Mouse (Mus musculus): Measurements from ENCODE around the gene Trim71. TPM values are rescaled to one million over a fixed set of nuclear protein-coding genes. Genes with fewer than 3 reads are reported as not detected.

The Trim71 gene
- polyA plus RNA-seq, 1 experiment, result not detected

GRCm38 (mm10) chr9:114506564-114506963, 57.6 kb downstream of the Trim71 start:
- WGBS, result 80% methylated on average over 4 of the region's 4 CpGs
- H3K27ac ChIP-seq (ENCODE audit: insufficient read depth, low read depth, low read length), result no peak overlapping the region
- no peak for TF ChIP-seq POLR2A (IDR thresholded peaks at IDR 0.05; ENCODE audit: insufficient read depth, low read depth, low read length)
- no peak for TF ChIP-seq CTCF (IDR thresholded peaks at IDR 0.05; ENCODE audit: insufficient read depth, low read depth, low read length)
- no peaks in the 10 kb centered on the region for H3K4me1 ChIP-seq (ENCODE audit: control insufficient read depth, insufficient read depth, low read length)
- H3K4me3 ChIP-seq (ENCODE audit: insufficient read depth, low read depth, low read length), result no peak overlapping the region

- TF ChIP-seq POLR2A (IDR thresholded peaks at IDR 0.05; ENCODE audit: insufficient read depth, low read depth, low read length) (no peak), CTCF (IDR thresholded peaks at IDR 0.05; ENCODE audit: insufficient read depth, low read depth, low read length) (no peak)
- H3K27ac ChIP-seq (ENCODE audit: insufficient read depth, low read depth, low read length), result no peak within 1 kb of the TSS
- H3K4me1 ChIP-seq (ENCODE audit: control insufficient read depth, insufficient read depth, low read length), result no peaks in the 10 kb centered on the region
- 89% methylated on average over 9 of the region's 9 CpGs for WGBS
- no peak within 1 kb of the TSS for H3K4me3 ChIP-seq (ENCODE audit: insufficient read depth, low read depth, low read length)
Observed at GRCm38 (mm10) chr9:114504816-114505215, 59.4 kb downstream of the Trim71 start, which contains the start of gene Ccr4. Gene Ccr4, minus strand, starts transcription at chr9:114504916.

- Histone ChIP-seq H3K4me3 (ENCODE audit: insufficient read depth, low read depth, low read length) (no peak overlapping the region), H3K4me1 (ENCODE audit: control insufficient read depth, insufficient read depth, low read length) (no peaks in the 10 kb centered on the region), H3K27ac (ENCODE audit: insufficient read depth, low read depth, low read length) (no peak overlapping the region)
- WGBS, result 66% methylated on average over 15 of the region's 15 CpGs
- TF ChIP-seq CTCF (IDR thresholded peaks at IDR 0.05; ENCODE audit: insufficient read depth, low read depth, low read length), result no peak
- TF ChIP-seq POLR2A (IDR thresholded peaks at IDR 0.05; ENCODE audit: insufficient read depth, low read depth, low read length), result no peak
Observed at GRCm38 (mm10) chr9:114502711-114503427, 61.3 kb downstream of the Trim71 start.

GRCm38 (mm10) chr9:114501913-114502312, 62.3 kb downstream of the Trim71 start:
- no peaks in the 10 kb centered on the region for H3K4me1 ChIP-seq (ENCODE audit: control insufficient read depth, insufficient read depth, low read length)
- no peak overlapping the region for H3K4me3 ChIP-seq (ENCODE audit: insufficient read depth, low read depth, low read length)
- WGBS, result 99% methylated on average over 11 of the region's 11 CpGs
- TF ChIP-seq POLR2A (IDR thresholded peaks at IDR 0.05; ENCODE audit: insufficient read depth, low read depth, low read length) (no peak), CTCF (IDR thresholded peaks at IDR 0.05; ENCODE audit: insufficient read depth, low read depth, low read length) (no peak)
- no peak overlapping the region for H3K27ac ChIP-seq (ENCODE audit: insufficient read depth, low read depth, low read length)

GRCm38 (mm10) chr9:114501111-114501510, 63.1 kb downstream of the Trim71 start:
- WGBS, result 96% methylated on average over 7 of the region's 7 CpGs
- no peak overlapping the region for H3K27ac ChIP-seq (ENCODE audit: insufficient read depth, low read depth, low read length)
- no peak overlapping the region for H3K4me3 ChIP-seq (ENCODE audit: insufficient read depth, low read depth, low read length)
- no peaks in the 10 kb centered on the region for H3K4me1 ChIP-seq (ENCODE audit: control insufficient read depth, insufficient read depth, low read length)
- TF ChIP-seq CTCF (IDR thresholded peaks at IDR 0.05; ENCODE audit: insufficient read depth, low read depth, low read length) (no peak), POLR2A (IDR thresholded peaks at IDR 0.05; ENCODE audit: insufficient read depth, low read depth, low read length) (no peak)

- Histone ChIP-seq H3K4me3 (ENCODE audit: insufficient read depth, low read depth, low read length) (no peak overlapping the region), H3K4me1 (ENCODE audit: control insufficient read depth, insufficient read depth, low read length) (no peaks in the 10 kb centered on the region), H3K27ac (ENCODE audit: insufficient read depth, low read depth, low read length) (no peak overlapping the region)
- no peak for TF ChIP-seq POLR2A (IDR thresholded peaks at IDR 0.05; ENCODE audit: insufficient read depth, low read depth, low read length)
- TF ChIP-seq CTCF (IDR thresholded peaks at IDR 0.05; ENCODE audit: insufficient read depth, low read depth, low read length), result no peak
- 27% methylated on average over 15 of the region's 15 CpGs for WGBS
Observed at GRCm38 (mm10) chr9:114499783-114500515, 64.2 kb downstream of the Trim71 start.

GRCm38 (mm10) chr9:114498218-114498617, 66.0 kb downstream of the Trim71 start:
- Histone ChIP-seq H3K4me1 (ENCODE audit: control insufficient read depth, insufficient read depth, low read length) (no peaks in the 10 kb centered on the region), H3K27ac (ENCODE audit: insufficient read depth, low read depth, low read length) (no peak overlapping the region), H3K4me3 (ENCODE audit: insufficient read depth, low read depth, low read length) (no peak overlapping the region)
- 14% methylated on average over 11 of the region's 11 CpGs for WGBS
- TF ChIP-seq CTCF (IDR thresholded peaks at IDR 0.05; ENCODE audit: insufficient read depth, low read depth, low read length) (peak; percentile 71), POLR2A (IDR thresholded peaks at IDR 0.05; ENCODE audit: insufficient read depth, low read depth, low read length) (no peak)

GRCm38 (mm10) chr9:114496469-114496868, 67.7 kb downstream of the Trim71 start:
- no peaks in the 10 kb centered on the region for H3K4me1 ChIP-seq (ENCODE audit: control insufficient read depth, insufficient read depth, low read length)
- no peak for TF ChIP-seq CTCF (IDR thresholded peaks at IDR 0.05; ENCODE audit: insufficient read depth, low read depth, low read length)
- no peak for TF ChIP-seq POLR2A (IDR thresholded peaks at IDR 0.05; ENCODE audit: insufficient read depth, low read depth, low read length)
- H3K4me3 ChIP-seq (ENCODE audit: insufficient read depth, low read depth, low read length), result no peak overlapping the region
- 83% methylated on average over 7 of the region's 7 CpGs for WGBS
- H3K27ac ChIP-seq (ENCODE audit: insufficient read depth, low read depth, low read length), result no peak overlapping the region

Data from olfactory bulb, adult 2 months (tissue).